In genomic region chr8:123353216-123353615, GRCm38 (mm10) we compare ENCODE assay signal across 25 mouse cellular contexts. TPM values are rescaled to one million over a fixed set of nuclear protein-coding genes. Genes with fewer than 3 reads are reported as not detected.
"Had no signal": no experiment of that assay in that cellular context is flagged by ENCODE, and none has a peak within 500 bp of the region (broad histone marks: within the 10 kb centered on the region; RNA-seq: fewer than 3 reads in every experiment).

No protein-coding gene starts in this region.

- H3K4me2 ChIP-seq: heart, embryonic 11.5 days; heart, embryonic 13.5 days; heart, embryonic 15.5 days; hindbrain, embryonic 12.5 days; hindbrain, embryonic 14.5 days; limb, embryonic 12.5 days had no signal

- H3K9ac ChIP-seq: heart, embryonic 13.5 days; heart, embryonic 15.5 days; hindbrain, embryonic 14.5 days; kidney, embryonic 15.5 days; limb, embryonic 12.5 days had no signal

- H3K27ac ChIP-seq: gastrocnemius, adult 2 months; heart, adult 2 months; heart, embryonic 13.5 days; heart, embryonic 15.5 days; hindbrain, embryonic 14.5 days; kidney, embryonic 15.5 days; kidney, postnatal 0 days; limb, embryonic 10.5 days; limb, embryonic 12.5 days had no signal

- DNase-seq: gastrocnemius, adult 2 months; gastrocnemius, postnatal 10 days; gastrocnemius, postnatal 25 days; heart, adult 11 months; heart, adult 2 months; heart, postnatal 36 days had no signal

- H3K27me3 ChIP-seq: hindbrain, embryonic 12.5 days had no signal

- H3K4me3 ChIP-seq: gastrocnemius, adult 2 months; heart, adult 2 months; heart, embryonic 13.5 days; heart, embryonic 15.5 days; hindbrain, embryonic 12.5 days; kidney, embryonic 15.5 days; limb, embryonic 10.5 days; limb, embryonic 12.5 days had no signal

- H3K36me3 ChIP-seq: heart, embryonic 13.5 days; heart, embryonic 15.5 days; kidney, embryonic 15.5 days; limb, embryonic 10.5 days; limb, embryonic 12.5 days had no signal

- H3K9me3 ChIP-seq: heart, embryonic 13.5 days; heart, embryonic 15.5 days; hindbrain, embryonic 12.5 days; kidney, embryonic 15.5 days; limb, embryonic 10.5 days; limb, embryonic 12.5 days had no signal

- ATAC-seq: forebrain, embryonic 16.5 days had no signal

RNA-seq across cellular contexts. Expression of gene Spire2, which starts 20.7 kb away (rescaled TPM):
- total RNA-seq: gastrocnemius, adult 2 months had no signal

RNA-seq across cellular contexts. Expression of gene Fanca, which starts 34.8 kb away (rescaled TPM):
- total RNA-seq: gastrocnemius, adult 2 months had no signal

RNA-seq across cellular contexts. Expression of gene Mc1r, which starts 53.7 kb away (rescaled TPM):
- total RNA-seq: gastrocnemius, adult 2 months; gastrocnemius, postnatal 10 days; gastrocnemius, postnatal 25 days; gastrocnemius, postnatal 4 days; heart, adult 2 months; heart, postnatal 14 days; heart, postnatal 36 days; hematopoietic stem cell, adult 5-6 weeks; layer of hippocampus, postnatal 36 days had no signal
- polyA plus RNA-seq: heart, adult 2 months; heart, embryonic 11.5 days; heart, embryonic 13.5 days; heart, embryonic 15.5 days; heart, postnatal 0 days; intestine, embryonic 14.5 days; intestine, embryonic 16.5 days; kidney, adult 2 months; kidney, embryonic 15.5 days; kidney, postnatal 0 days; large intestine, adult 2 months; limb, embryonic 10.5 days; limb, embryonic 12.5 days had no signal

RNA-seq across cellular contexts. Expression of gene Tubb3, which starts 58.0 kb away (rescaled TPM):
- total RNA-seq: gastrocnemius, adult 2 months; gastrocnemius, postnatal 25 days had no signal
